Mouse (Mus musculus) liver, embryonic 15.5 days (tissue): ENCODE measurements around the gene Col1a2. TPM values are rescaled to one million over a fixed set of nuclear protein-coding genes. Genes with fewer than 3 reads are reported as not detected.

Source experiments
- ATAC-seq: fragments of 200-750 bp; cut with Nextera tagmentation; 2 replicates; pipeline ENCODE4 v1.8.0; 2017; ENCODE audit warnings: moderate number of reproducible peaks, mild to moderate bottlenecking, moderate library complexity; ENCODE audit not compliant: insufficient read depth
- H3K27ac ChIP-seq: fragments of 300-500 bp; sonication (generic); replicated peaks from 2 replicates; pipeline ENCODE4 v1.5.1; 2015; ENCODE audit warnings: mild to moderate bottlenecking, inconsistent platforms
- H3K27me3 ChIP-seq: fragments of 300-500 bp; sonication (generic); 2 replicates; pipeline ENCODE4 v1.6.1; 2015; ENCODE audit warnings: mild to moderate bottlenecking, inconsistent platforms
- H3K36me3 ChIP-seq: fragments of 300-500 bp; sonication (generic); replicated peaks from 2 replicates; pipeline ENCODE4 v1.6.1; 2015; ENCODE audit warnings: moderate library complexity, mild to moderate bottlenecking, inconsistent platforms
- H3K4me1 ChIP-seq: fragments of 300-500 bp; sonication (generic); replicated peaks from 2 replicates; pipeline ENCODE4 v1.6.1; 2015; ENCODE audit warnings: inconsistent platforms
- H3K4me2 ChIP-seq: fragments of 300-500 bp; sonication (generic); 2 replicates; pipeline ENCODE4 v1.6.1; 2015; ENCODE audit warnings: moderate library complexity, mild to moderate bottlenecking, inconsistent platforms
- H3K4me3 ChIP-seq: fragments of 300-500 bp; sonication (generic); replicated peaks from 2 replicates; pipeline ENCODE4 v1.5.1; 2015; ENCODE audit warnings: mild to moderate bottlenecking, inconsistent platforms
- H3K9ac ChIP-seq: fragments of 300-500 bp; sonication (generic); 2 replicates; pipeline ENCODE4 v1.6.1; 2015; ENCODE audit warnings: moderate library complexity, mild to moderate bottlenecking, inconsistent platforms
- H3K9me3 ChIP-seq: fragments of 300-500 bp; sonication (generic); replicated peaks from 2 replicates; pipeline ENCODE4 v1.6.1; 2016; ENCODE audit warnings: inconsistent platforms
- WGBS: fragments of 180-500 bp; shearing (Covaris S2); methylation state at CpG from one replicate; pipeline ENCODE4 v1.1.7; 2015; ENCODE audit warnings: mixed read lengths; ENCODE audit not compliant: insufficient replicate concordance; 5-methylcytosine and 5-hydroxymethylcytosine counted together
- polyA plus RNA-seq: library from polyadenylated mRNA; unstranded; fragments of >200 nt; fragmentation: Nextera tagmentation; extraction: Ambion mirVana; gene quantifications from 2 replicates; pipeline ENCODE4 v1.2.1, GENCODE M21; 2015

The Col1a2 gene
- polyA plus RNA-seq, 1 experiment from 2014 or later: 46.2 TPM

DNA sequence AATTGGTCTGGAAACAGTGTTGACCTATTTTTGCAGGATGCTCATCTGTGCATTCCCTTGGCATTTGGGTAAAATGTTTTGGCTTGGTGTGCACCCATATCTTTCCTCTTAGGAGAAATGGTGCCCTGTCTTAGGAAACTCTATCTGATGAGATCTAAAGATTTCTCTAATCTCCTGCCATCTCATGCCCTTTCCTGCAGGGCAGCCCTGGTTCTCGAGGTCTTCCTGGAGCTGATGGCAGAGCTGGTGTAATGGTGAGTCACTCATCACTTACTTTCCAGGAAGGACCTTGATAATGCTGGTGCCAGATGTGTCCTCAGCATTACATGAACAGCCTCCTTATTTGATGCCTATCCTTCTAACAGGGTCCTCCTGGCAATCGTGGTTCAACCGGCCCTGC lies 16.4 kb downstream of the Col1a2 start:
- ATAC-seq: no peak
- no peaks in the 10 kb centered on the region for H3K4me1 ChIP-seq
- H3K27me3 ChIP-seq: no peaks in the 10 kb centered on the region
- no peak overlapping the region for H3K9ac ChIP-seq
- no peak overlapping the region for H3K4me3 ChIP-seq
- H3K36me3 ChIP-seq: no peaks in the 10 kb centered on the region
- H3K9me3 ChIP-seq: no peaks in the 10 kb centered on the region
- no peak overlapping the region for H3K27ac ChIP-seq
- H3K4me2 ChIP-seq: no peak overlapping the region
- WGBS: 50% methylated on average over 3 of the region's 3 CpGs

- Histone ChIP-seq H3K9me3 (no peaks in the 10 kb centered on the region), H3K27ac (no peak overlapping the region), H3K9ac (no peak overlapping the region), H3K4me1 (no peaks in the 10 kb centered on the region), H3K27me3 (no peaks in the 10 kb centered on the region), H3K4me2 (no peak overlapping the region), H3K4me3 (no peak overlapping the region), H3K36me3 (no peaks in the 10 kb centered on the region)
- 72% methylated on average over 7 of the region's 7 CpGs for WGBS
- no peak for ATAC-seq
Measured at GRCm38 (mm10) chr6:4528439-4528838, 23.8 kb downstream of the Col1a2 start.

- no peaks in the 10 kb centered on the region for H3K9me3 ChIP-seq
- ATAC-seq: no peak
- no peak overlapping the region for H3K4me3 ChIP-seq
- H3K4me2 ChIP-seq: no peak overlapping the region
- no peaks in the 10 kb centered on the region for H3K4me1 ChIP-seq
- no peak overlapping the region for H3K9ac ChIP-seq
- H3K27me3 ChIP-seq: no peaks in the 10 kb centered on the region
- no peak overlapping the region for H3K27ac ChIP-seq
- H3K36me3 ChIP-seq: no peaks in the 10 kb centered on the region
- 58% methylated on average over 4 of the region's 4 CpGs for WGBS
Measured at GRCm38 (mm10) chr6:4530986-4531385, 26.4 kb downstream of the Col1a2 start.

- H3K9me3 ChIP-seq: no peaks in the 10 kb centered on the region
- WGBS: 68% methylated on average over 1 of the region's 1 CpGs
- no peaks in the 10 kb centered on the region for H3K4me1 ChIP-seq
- no peak overlapping the region for H3K27ac ChIP-seq
- no peaks in the 10 kb centered on the region for H3K27me3 ChIP-seq
- no peak overlapping the region for H3K4me2 ChIP-seq
- no peak for ATAC-seq
- no peak overlapping the region for H3K4me3 ChIP-seq
- H3K9ac ChIP-seq: no peak overlapping the region
- no peaks in the 10 kb centered on the region for H3K36me3 ChIP-seq
Measured at GRCm38 (mm10) chr6:4532898-4533297, 28.3 kb downstream of the Col1a2 start.

DNA sequence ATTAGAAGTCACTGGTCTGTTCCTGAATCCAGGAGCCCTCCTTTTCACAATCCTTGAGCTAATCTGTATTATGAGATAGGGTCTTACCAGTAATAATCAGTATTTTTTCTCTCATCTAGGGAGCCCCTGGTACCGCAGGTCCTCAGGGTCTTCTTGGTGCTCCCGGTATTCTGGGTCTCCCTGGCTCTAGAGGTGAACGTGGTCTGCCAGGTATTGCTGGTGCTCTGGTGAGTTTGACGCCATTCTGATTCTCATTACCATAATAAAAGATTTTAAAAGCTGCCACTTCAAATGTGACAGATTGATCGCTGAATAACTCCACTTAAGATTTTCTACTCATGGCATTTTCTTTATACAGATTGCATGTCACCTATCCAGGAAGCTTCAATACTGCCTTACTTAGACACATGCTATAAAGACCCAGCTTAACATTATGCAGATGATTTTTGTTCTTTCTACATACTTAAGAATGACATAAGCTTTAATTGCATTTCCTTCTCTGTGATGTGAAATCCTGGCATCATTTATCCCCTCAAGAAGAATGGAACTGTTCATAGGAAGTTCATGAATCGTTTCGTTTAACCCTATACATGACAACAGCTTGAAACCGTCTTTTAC lies 30.0 kb downstream of the Col1a2 start:
- H3K36me3 ChIP-seq: no peaks in the 10 kb centered on the region
- no peak overlapping the region for H3K4me3 ChIP-seq
- H3K4me2 ChIP-seq: no peak overlapping the region
- no peaks in the 10 kb centered on the region for H3K27me3 ChIP-seq
- H3K9ac ChIP-seq: no peak overlapping the region
- 67% methylated on average over 8 of the region's 8 CpGs for WGBS
- H3K4me1 ChIP-seq: no peaks in the 10 kb centered on the region
- H3K9me3 ChIP-seq: no peaks in the 10 kb centered on the region
- ATAC-seq: no peak
- no peak overlapping the region for H3K27ac ChIP-seq

GRCm38 (mm10) chr6:4541926-4542715 lies 37.5 kb downstream of the Col1a2 start:
- WGBS: 61% methylated on average over 7 of the region's 7 CpGs

GRCm38 (mm10) chr6:4544554-4544953 lies 39.9 kb downstream of the Col1a2 start:
- Histone ChIP-seq H3K4me1 (no peaks in the 10 kb centered on the region), H3K4me2 (no peak overlapping the region), H3K27ac (no peak overlapping the region), H3K9me3 (no peaks in the 10 kb centered on the region), H3K4me3 (no peak overlapping the region), H3K27me3 (no peaks in the 10 kb centered on the region), H3K36me3 (no peaks in the 10 kb centered on the region), H3K9ac (no peak overlapping the region)
- ATAC-seq: no peak
- 34% methylated on average over 6 of the region's 6 CpGs for WGBS

More at GRCm38 (mm10) chr6:4541926-4542715, 37.5 kb downstream of the Col1a2 start:
- Histone ChIP-seq H3K9ac (no peak overlapping the region), H3K4me2 (no peak overlapping the region), H3K36me3 (no peaks in the 10 kb centered on the region), H3K4me3 (no peak overlapping the region), H3K9me3 (no peaks in the 10 kb centered on the region), H3K4me1 (no peaks in the 10 kb centered on the region), H3K27ac (no peak overlapping the region), H3K27me3 (no peaks in the 10 kb centered on the region)
- no peak for ATAC-seq

DNA sequence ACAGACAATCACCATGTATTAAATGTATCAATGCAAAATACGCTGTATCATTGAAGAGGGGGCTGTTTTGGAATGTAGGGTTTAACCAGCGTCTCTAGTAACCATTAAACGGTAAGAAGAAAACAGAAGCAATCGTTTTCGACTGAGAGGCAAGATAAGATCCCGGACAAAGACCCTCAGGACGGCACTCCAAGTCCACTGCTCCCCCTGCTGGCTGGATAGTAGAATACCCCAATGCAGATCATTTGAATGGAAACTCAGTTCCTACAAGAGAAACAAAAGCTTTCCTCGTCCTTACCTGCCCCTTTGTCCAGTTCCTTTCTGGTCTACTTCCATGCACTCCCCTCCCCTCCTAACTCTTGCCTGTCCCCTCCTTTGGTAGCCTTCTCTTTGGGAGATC lies 41.1 kb downstream of the Col1a2 start:
- H3K4me2 ChIP-seq: no peak overlapping the region
- H3K36me3 ChIP-seq: no peaks in the 10 kb centered on the region
- WGBS: 14% methylated on average over 8 of the region's 8 CpGs
- H3K9me3 ChIP-seq: no peaks in the 10 kb centered on the region
- no peaks in the 10 kb centered on the region for H3K27me3 ChIP-seq
- H3K4me1 ChIP-seq: no peaks in the 10 kb centered on the region
- no peak overlapping the region for H3K4me3 ChIP-seq
- H3K9ac ChIP-seq: no peak overlapping the region
- no peak overlapping the region for H3K27ac ChIP-seq
- ATAC-seq: no peak

DNA sequence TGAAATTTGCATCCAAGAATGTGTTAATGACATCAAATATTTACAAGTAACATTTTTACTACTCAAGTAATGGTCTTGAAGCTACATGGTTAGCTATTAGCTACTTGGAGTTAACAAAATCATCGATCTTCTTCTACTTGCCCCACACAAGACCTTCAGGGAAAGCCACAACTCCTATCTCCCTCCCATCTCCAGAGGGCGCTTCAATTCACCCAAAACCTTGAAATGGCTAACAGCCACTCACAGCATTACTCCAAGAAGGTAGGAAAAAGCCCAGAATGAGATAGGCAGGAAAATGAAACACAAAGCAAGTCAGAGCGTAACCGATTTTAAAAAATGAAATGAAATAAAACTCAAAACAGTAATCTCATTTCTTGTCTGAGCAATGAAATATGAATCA lies 44.3 kb downstream of the Col1a2 start:
- H3K4me1 ChIP-seq: no peaks in the 10 kb centered on the region
- ATAC-seq: no peak
- 46% methylated on average over 4 of the region's 4 CpGs for WGBS
- H3K4me3 ChIP-seq: no peak overlapping the region
- H3K27me3 ChIP-seq: no peaks in the 10 kb centered on the region
- H3K9ac ChIP-seq: no peak overlapping the region
- no peak overlapping the region for H3K27ac ChIP-seq
- H3K36me3 ChIP-seq: no peaks in the 10 kb centered on the region
- no peak overlapping the region for H3K4me2 ChIP-seq
- no peaks in the 10 kb centered on the region for H3K9me3 ChIP-seq

GRCm38 (mm10) chr6:4549846-4550548 lies 45.4 kb downstream of the Col1a2 start:
- no peak overlapping the region for H3K4me3 ChIP-seq
- H3K4me1 ChIP-seq: no peaks in the 10 kb centered on the region
- WGBS: 43% methylated on average over 11 of the region's 11 CpGs
- no peaks in the 10 kb centered on the region for H3K36me3 ChIP-seq
- no peak overlapping the region for H3K9ac ChIP-seq
- H3K9me3 ChIP-seq: no peaks in the 10 kb centered on the region
- H3K27me3 ChIP-seq: no peaks in the 10 kb centered on the region
- H3K27ac ChIP-seq: no peak overlapping the region
- no peak; the same call in 1 of the 2 replicates for ATAC-seq
- H3K4me2 ChIP-seq: no peak overlapping the region

GRCm38 (mm10) chr6:4550549-4550915 lies 45.9 kb downstream of the Col1a2 start:
- Histone ChIP-seq H3K4me3 (no peak overlapping the region), H3K27ac (no peak overlapping the region), H3K4me2 (no peak overlapping the region), H3K36me3 (no peaks in the 10 kb centered on the region), H3K9ac (no peak overlapping the region), H3K4me1 (no peaks in the 10 kb centered on the region), H3K9me3 (no peaks in the 10 kb centered on the region), H3K27me3 (no peaks in the 10 kb centered on the region)
- 54% methylated on average over 1 of the region's 1 CpGs for WGBS
- ATAC-seq: no peak
